Mouse (Mus musculus): ENCODE measurements around the gene Icam4.

DNA sequence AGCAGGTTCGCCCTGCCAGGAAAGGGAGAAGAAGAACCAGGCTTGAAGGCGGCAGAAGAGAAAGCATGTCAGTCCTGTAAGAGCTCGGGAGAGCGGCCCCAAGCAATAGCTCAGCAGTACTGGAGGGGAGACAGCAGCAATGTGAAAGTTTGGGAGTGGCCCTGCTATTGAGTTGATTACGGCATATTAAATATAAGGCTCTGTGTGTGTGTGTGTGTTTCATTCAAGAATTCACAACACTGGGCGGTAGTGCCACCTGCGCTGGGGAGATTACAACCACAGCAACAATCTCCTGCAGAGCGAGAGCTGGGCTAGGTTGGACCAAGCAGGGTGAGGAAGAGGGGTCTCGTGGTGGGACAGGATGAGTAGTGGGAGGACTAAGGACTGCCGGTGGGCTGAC, 22.4 kb downstream of the Icam4 start:
- TF ChIP-seq CTCF (IDR thresholded peaks at IDR 0.05; ENCODE audit: insufficient read depth, low read length) (no peak), POLR2A (IDR thresholded peaks at IDR 0.05; ENCODE audit: borderline replicate concordance, extremely low read depth, low read depth, low read length) (no peak)
